Mouse (Mus musculus): Measurements from ENCODE around the gene Fosl2. TPM values are rescaled to one million over a fixed set of nuclear protein-coding genes. Genes with fewer than 3 reads are reported as not detected.

The Fosl2 gene
- polyA plus RNA-seq (2017; shearing (Covaris generic)), result 1.3 TPM

GRCm38 (mm10) chr5:32135336-32136206, at the start of gene Fosl2:
Fosl2 (plus strand) TSS chr5:32135801.

Other genes starting within 250 kb of the Fosl2 start
- not detected for gene Plb1, start 96.9 kb downstream of the Fosl2 start, polyA plus RNA-seq (2017; shearing (Covaris generic))

Data from CD4-positive, CD25-positive, alpha-beta regulatory T cell, adult 9 weeks (primary cell).